Mouse (Mus musculus) liver, postnatal 0 days (tissue): ENCODE data around the gene Zwilch.

Source experiments
- CTCF ChIP-seq: sonication (generic); IDR thresholded peaks from 2 replicates; pipeline ENCODE4 v1.5.1; 2016; ENCODE audit warnings: antibody characterized with exemption, low read depth
- EP300 ChIP-seq: IDR thresholded peaks from 2 replicates; pipeline ENCODE4 v1.6.1; 2016; ENCODE audit warnings: antibody characterized with exemption, low read depth, mild to moderate bottlenecking

DNA sequence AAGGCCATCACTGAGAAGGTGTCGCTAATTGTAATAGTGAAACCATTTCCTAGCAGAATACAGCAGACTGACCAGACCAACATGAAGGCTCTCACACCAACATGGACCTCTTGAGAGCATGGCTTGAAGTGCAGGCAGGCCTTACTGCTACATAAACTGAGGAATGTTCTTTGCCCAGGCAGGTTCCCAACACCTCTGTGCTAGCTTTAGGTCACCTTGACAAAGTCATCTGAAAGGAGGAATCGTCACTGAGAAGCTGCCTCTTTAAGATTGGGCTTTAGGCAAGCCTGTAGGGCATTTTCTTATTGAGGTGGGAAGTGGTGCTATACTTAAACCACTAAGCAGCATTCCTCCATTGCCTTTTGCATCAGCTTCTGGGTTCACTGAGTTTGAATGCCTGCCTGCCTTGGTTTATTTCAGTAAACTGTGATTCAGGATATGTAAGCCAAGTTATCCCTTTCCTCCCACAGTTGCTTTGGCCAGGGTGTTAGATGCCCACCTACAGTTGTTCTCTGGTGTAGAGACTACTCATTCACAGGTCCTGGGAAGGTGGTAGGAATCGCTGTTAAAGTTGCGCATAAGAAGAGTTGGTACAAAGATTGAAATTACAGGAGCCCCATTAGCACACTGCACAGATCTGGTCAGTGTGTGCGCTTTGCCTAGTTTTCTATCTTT is 11.4 kb upstream of the Zwilch start:
- TF ChIP-seq CTCF (no peak), EP300 (no peak)
